Mouse (Mus musculus) kidney, embryonic 14.5 days (tissue): Measurements from ENCODE around the gene Gramd1a. TPM values are rescaled to one million over a fixed set of nuclear protein-coding genes. Genes with fewer than 3 reads are reported as not detected.

ENCODE experiments used
- ATAC-seq: fragments of 200-750 bp; cut with Nextera tagmentation; 2 replicates; pipeline ENCODE4 v1.8.0; 2017; ENCODE audit warnings: moderate number of reproducible peaks, mild to moderate bottlenecking, moderate TSS enrichment, moderate library complexity; ENCODE audit not compliant: low FRiP score, low TSS enrichment
- H3K27ac ChIP-seq: fragments of 300-500 bp; sonication (generic); 2 replicates; pipeline ENCODE4 v1.5.1; 2014; ENCODE audit warnings: low read depth, mild to moderate bottlenecking, low read length, moderate library complexity, mixed read lengths
- H3K27me3 ChIP-seq: fragments of 300-500 bp; sonication (generic); 2 replicates; pipeline ENCODE4 v1.6.1; 2014; ENCODE audit warnings: mild to moderate bottlenecking, low read length; ENCODE audit not compliant: control insufficient read depth, insufficient read depth
- H3K36me3 ChIP-seq: fragments of 300-500 bp; sonication (generic); 2 replicates; pipeline ENCODE4 v1.6.1; 2014; ENCODE audit warnings: low read length, mixed read lengths; ENCODE audit not compliant: control insufficient read depth, insufficient read depth
- H3K4me1 ChIP-seq: fragments of 300-500 bp; sonication (generic); 2 replicates; pipeline ENCODE4 v1.6.1; 2014; ENCODE audit warnings: low read length, mixed read lengths; ENCODE audit not compliant: control insufficient read depth, insufficient read depth
- H3K4me2 ChIP-seq: fragments of 300-500 bp; sonication (generic); replicated peaks from 2 replicates; pipeline ENCODE4 v1.6.1; 2014; ENCODE audit warnings: low read depth, mild to moderate bottlenecking, low read length
- H3K4me3 ChIP-seq: fragments of 300-500 bp; sonication (generic); 2 replicates; pipeline ENCODE4 v1.5.1; 2014; ENCODE audit warnings: mild to moderate bottlenecking, low read length
- H3K9ac ChIP-seq: fragments of 300-500 bp; sonication (generic); 2 replicates; pipeline ENCODE4 v1.6.1; 2014; ENCODE audit warnings: low read depth, mild to moderate bottlenecking, low read length, moderate library complexity
- H3K9me3 ChIP-seq: fragments of 300-500 bp; sonication (generic); 2 replicates; pipeline ENCODE4 v1.6.1; 2016; ENCODE audit warnings: low read length; ENCODE audit not compliant: control insufficient read depth
- WGBS: fragments of 180-500 bp; shearing (Covaris S2); extraction: QIAGEN DNeasy Blood & Tissue Kit; methylation state at CpG from one replicate; pipeline ENCODE4 v1.1.7; 2014; 5-methylcytosine and 5-hydroxymethylcytosine counted together
- polyA plus RNA-seq: library from polyadenylated mRNA; unstranded; fragments of >200 nt; fragmentation: Nextera tagmentation; extraction: Ambion mirVana; gene quantifications from 2 replicates; pipeline ENCODE4 v1.2.1, GENCODE M21; 2014

Gramd1a gene
- polyA plus RNA-seq, 1 experiment from 2014 or later: 61.9 TPM

DNA sequence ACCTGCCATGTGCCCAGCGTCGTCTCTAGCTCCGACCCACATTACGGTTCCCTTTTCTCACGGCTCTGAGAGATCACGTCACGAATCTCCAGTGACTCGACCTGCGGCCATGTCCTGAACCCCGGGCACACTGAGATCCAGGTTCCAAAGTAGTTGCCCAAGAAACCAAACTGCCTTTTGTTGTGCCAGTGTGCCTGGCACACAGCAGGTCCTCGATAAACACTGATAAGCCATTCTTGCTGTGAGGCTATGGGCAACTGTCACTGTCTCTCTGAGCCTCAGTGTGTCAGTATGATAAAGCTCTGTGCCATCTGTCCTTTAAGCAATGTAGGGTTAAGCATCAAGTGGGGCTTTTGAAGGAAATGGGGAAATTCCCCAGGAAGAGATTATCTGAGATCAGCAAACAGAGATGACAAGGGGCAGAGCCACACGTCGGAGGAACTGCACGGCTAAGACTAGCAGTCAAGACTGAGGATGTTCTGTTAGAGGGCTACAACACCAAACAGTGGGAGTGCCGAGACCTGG, 44.8 kb downstream of the Gramd1a start:
- Histone ChIP-seq H3K4me3 (no peak overlapping the region), H3K4me1 (peaks cover 25% of the 10 kb centered on the region), H3K9me3 (no peaks in the 10 kb centered on the region), H3K27ac (no peak overlapping the region), H3K36me3 (no peaks in the 10 kb centered on the region), H3K4me2 (no peak overlapping the region), H3K27me3 (no peaks in the 10 kb centered on the region), H3K9ac (0 out of 2 replicates have a peak overlapping the region, but pooled peaks have one; percentile 1)
- no peak for ATAC-seq
- WGBS: 75% methylated on average over 15 of the region's 15 CpGs

DNA sequence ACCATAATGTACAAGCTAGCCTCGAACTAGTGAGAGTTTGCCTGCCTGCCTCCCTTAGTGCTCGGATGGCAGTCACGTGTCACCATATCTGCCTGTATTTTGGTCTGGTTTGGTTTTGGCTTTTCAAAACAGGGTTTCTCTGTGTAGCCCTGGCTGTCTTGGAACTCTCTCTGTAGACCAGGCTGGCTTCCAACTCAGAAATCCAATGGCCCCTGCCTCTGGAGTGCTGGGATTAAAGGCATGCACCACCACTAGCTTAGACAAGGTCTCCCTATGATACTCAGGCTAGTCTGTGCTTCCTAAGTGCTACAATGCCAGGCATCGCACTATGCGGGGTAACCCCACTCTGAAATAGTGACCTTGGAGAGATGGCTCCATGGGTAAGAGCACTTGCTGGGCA, 45.9 kb downstream of the Gramd1a start:
- Histone ChIP-seq H3K9ac (no peak overlapping the region), H3K4me2 (no peak overlapping the region), H3K36me3 (no peaks in the 10 kb centered on the region), H3K27ac (no peak overlapping the region), H3K4me3 (no peak overlapping the region), H3K4me1 (peaks cover 15% of the 10 kb centered on the region), H3K9me3 (no peaks in the 10 kb centered on the region), H3K27me3 (no peaks in the 10 kb centered on the region)
- 87% methylated on average over 5 of the region's 5 CpGs for WGBS
- ATAC-seq: no peak

DNA sequence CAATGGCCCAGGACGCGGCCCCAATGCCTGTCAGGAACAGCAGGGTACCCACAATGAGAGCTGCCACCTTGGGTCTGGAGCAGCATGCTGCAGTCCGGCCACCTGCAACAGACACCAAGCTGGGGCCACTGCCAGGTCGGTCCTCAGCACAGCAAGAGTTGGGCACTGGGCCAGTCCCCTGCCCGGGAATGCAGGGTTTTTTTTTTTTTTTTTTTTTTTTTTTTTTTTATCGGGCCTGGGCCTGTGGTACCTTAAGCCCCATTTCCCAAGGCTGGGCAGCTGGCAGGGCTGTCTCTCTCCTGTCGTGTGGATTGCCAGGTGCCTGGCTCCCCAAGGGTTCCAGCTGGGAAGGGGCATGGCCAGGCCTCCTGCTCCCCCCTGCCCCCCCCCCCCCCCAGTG, 46.6 kb downstream of the Gramd1a start:
- Histone ChIP-seq H3K27me3 (no peaks in the 10 kb centered on the region), H3K9ac (no peak overlapping the region), H3K4me1 (peaks cover 15% of the 10 kb centered on the region), H3K4me2 (no peak overlapping the region), H3K36me3 (no peaks in the 10 kb centered on the region), H3K27ac (no peak overlapping the region), H3K4me3 (no peak overlapping the region), H3K9me3 (no peaks in the 10 kb centered on the region)
- no peak for ATAC-seq
- WGBS: 49% methylated on average over 7 of the region's 7 CpGs

DNA sequence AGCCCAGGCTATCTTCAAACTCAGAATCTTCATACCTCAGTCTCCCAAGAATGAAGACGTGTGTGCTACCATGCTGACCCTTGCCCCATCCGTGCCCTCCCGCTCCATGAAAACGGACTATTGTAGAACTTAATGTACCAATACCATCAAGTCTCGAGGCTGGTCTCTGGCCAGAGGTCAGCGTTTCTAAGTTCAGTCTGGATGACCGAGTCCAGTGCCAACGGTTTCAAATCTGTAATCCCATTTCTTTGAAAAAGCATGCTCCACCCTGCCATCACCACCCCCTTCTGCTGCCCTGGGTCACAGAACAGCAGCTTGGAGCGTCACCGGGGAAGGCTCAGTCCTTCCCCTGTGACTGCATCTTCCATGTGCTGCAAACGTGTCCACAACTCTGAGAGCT, 47.9 kb downstream of the Gramd1a start:
- ATAC-seq: no peak
- Histone ChIP-seq H3K27ac (no peak overlapping the region), H3K4me1 (peaks cover 15% of the 10 kb centered on the region), H3K4me2 (no peak overlapping the region), H3K9me3 (no peaks in the 10 kb centered on the region), H3K9ac (no peak overlapping the region), H3K36me3 (no peaks in the 10 kb centered on the region), H3K27me3 (no peaks in the 10 kb centered on the region), H3K4me3 (no peak overlapping the region)
- 86% methylated on average over 11 of the region's 11 CpGs for WGBS

DNA sequence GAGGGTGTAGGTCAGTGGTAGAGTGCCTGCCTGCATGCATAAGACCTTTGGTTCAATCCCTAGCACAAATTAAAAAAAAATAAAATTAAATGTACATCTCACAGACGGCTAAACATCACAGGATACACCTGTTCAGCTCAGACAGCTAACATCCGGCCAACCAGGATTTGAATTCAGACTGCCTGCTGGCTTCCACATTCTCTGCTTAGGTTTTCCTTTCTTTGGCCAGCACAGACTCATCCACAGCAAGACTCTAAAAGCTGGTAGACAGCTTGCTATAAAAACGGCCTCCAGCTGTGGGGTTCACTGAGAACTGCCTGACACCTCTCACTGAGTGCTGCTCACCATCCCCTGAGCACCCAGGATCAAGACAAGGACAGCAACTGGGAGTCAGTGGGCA, 49.5 kb downstream of the Gramd1a start:
- Histone ChIP-seq H3K27ac (no peak overlapping the region), H3K27me3 (no peaks in the 10 kb centered on the region), H3K4me2 (no peak overlapping the region), H3K9ac (no peak overlapping the region), H3K4me1 (peaks cover 4% of the 10 kb centered on the region; the same call in 1 of the 2 replicates), H3K9me3 (no peaks in the 10 kb centered on the region), H3K36me3 (no peaks in the 10 kb centered on the region), H3K4me3 (no peak overlapping the region)
- no peak for ATAC-seq
- 45% methylated on average over 3 of the region's 3 CpGs for WGBS

DNA sequence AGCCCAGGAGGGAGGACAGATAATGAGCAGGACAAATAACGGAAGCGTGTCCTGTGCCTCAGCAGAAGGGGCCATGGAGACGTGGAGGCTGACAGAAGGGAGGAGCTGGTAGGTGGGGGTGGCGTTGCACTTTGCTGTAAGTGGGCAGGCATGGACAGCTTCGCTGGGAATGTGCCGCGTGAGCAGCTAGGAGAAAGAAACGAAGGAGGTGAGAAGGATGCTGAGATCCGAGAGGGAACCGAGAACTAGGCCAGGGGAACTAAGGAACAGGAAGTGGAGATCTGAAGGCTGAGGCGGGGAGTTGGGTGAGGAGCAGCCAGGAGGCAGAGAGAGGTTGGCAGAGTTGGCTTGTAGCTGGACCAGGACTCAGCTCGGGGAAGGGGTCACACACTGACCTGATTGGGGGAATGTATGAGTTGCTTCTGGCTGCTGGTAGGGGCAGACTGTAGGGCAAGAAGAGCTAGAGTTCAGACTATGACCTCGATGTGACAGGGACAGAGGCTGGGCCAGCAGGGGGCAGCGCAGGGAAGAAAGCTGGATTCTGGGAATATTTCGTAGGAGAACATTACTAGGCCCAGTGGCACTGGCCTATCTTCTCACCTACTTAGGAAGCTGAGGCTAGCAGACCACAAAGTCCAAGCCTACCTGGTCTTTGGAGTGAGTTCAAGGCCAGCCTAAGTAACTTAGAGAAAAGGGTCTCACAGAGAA, 50.5 kb downstream of the Gramd1a start:
- Histone ChIP-seq H3K27me3 (no peaks in the 10 kb centered on the region), H3K4me3 (no peak overlapping the region), H3K27ac (no peak overlapping the region), H3K9me3 (no peaks in the 10 kb centered on the region), H3K36me3 (no peaks in the 10 kb centered on the region), H3K4me1 (no peaks in the 10 kb centered on the region), H3K9ac (no peak overlapping the region), H3K4me2 (no peak overlapping the region)
- no peak for ATAC-seq
- 49% methylated on average over 15 of the region's 15 CpGs for WGBS

DNA sequence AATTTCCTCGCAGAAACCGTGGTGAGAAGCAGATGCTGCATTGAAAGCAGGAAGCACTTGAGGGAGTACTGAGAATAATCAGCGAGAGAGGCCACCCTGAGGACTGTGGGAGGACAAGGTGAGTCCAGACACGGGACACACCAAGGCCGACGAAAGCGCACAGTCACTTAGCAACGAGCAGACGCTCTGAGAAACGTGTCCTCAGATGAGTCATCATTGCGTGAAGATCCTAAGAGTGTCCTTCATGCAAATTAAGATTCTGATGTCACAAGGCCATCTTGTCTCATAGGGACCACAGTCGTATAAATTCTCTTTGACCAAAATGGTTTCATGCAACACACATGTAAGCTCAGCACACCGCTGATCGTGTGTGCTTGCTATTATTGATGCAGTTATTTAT, 54.9 kb downstream of the Gramd1a start:
- H3K4me3 ChIP-seq: no peak overlapping the region
- ATAC-seq: no peak
- H3K27ac ChIP-seq: no peak overlapping the region
- H3K27me3 ChIP-seq: no peaks in the 10 kb centered on the region
- H3K9ac ChIP-seq: no peak overlapping the region
- WGBS: 85% methylated on average over 14 of the region's 14 CpGs
- H3K9me3 ChIP-seq: no peaks in the 10 kb centered on the region; the same call in 1 of the 2 replicates
- H3K36me3 ChIP-seq: no peaks in the 10 kb centered on the region
- no peak overlapping the region for H3K4me2 ChIP-seq
- no peaks in the 10 kb centered on the region for H3K4me1 ChIP-seq

DNA sequence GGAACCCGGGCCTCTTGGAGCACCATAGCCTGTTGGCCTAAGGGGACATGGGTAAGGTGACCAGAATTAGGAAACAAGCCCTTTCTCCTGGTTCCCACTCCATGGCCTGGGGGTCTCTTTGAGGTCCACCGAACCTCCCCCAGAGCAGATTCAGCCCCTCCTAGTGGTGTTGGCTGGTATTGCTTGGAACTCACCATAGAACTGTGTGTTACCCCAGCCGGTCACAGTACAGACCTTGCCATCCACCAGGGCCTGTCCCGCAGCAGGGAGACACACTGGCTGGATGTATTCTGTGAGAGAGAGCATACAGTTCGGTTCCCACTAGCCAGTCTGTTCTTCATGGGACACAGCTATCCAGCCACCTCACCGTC, 56.1 kb downstream of the Gramd1a start:
- Histone ChIP-seq H3K9me3 (no peaks in the 10 kb centered on the region; the same call in 1 of the 2 replicates), H3K27ac (no peak overlapping the region), H3K4me3 (no peak overlapping the region), H3K4me1 (no peaks in the 10 kb centered on the region), H3K36me3 (no peaks in the 10 kb centered on the region), H3K27me3 (no peaks in the 10 kb centered on the region), H3K4me2 (no peak overlapping the region), H3K9ac (no peak overlapping the region)
- 86% methylated on average over 6 of the region's 6 CpGs for WGBS
- ATAC-seq: no peak

DNA sequence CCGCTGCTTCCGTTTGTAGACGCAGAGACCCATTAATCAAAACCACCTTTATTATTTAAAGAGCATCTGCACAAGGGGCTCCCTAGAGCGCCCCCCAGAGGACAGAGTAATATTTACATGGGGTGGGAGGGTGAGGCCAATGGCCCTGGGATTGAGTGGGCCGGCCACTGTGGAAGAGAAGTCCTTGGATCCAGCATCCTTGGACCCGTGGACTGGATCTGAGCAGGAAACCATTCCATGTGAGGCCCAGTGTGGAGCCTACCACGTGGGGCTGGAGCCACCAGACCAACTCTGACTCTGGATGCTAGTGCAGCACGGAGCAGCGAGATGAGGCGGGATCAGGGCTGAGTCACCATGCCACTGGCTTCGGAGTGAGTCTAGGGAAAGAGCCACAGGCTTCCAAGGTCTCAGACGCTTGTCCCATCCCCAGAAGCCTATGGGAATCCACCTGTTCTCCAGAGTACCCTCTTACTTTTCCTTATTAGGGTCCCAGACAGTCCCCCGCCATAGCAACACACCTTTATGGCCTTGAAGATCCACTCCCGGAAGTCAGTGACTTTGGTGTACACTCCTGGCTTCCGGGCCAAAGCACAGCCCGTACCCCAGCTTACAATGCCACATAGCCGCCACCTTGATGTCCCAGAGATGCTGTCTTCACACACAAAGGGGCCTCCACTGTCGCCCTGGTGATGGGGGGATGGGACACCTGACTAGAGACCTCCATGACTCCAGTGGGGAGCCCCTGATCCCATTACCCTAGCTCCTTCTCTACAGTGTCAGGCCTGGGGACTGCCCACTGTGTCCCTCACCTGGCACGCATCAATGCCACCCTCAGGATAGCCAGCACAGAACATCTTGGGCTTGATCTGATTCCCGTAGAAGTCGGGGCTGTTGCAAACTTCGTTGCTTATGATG, 56.7 kb downstream of the Gramd1a start:
- Histone ChIP-seq H3K27me3 (no peaks in the 10 kb centered on the region), H3K36me3 (no peaks in the 10 kb centered on the region), H3K9me3 (no peaks in the 10 kb centered on the region; the same call in 1 of the 2 replicates), H3K27ac (no peak overlapping the region), H3K4me3 (no peak overlapping the region), H3K9ac (no peak overlapping the region), H3K4me1 (no peaks in the 10 kb centered on the region), H3K4me2 (no peak overlapping the region)
- 75% methylated on average over 22 of the region's 22 CpGs for WGBS
- ATAC-seq: no peak
